In genomic region chr14:7851543-7852065, GRCm38 (mm10) we compare ENCODE assay signal across 9 mouse cellular contexts. TPM values are rescaled to one million over a fixed set of nuclear protein-coding genes. Genes with fewer than 3 reads are reported as not detected.
DNase-seq lines count a peak whose midpoint lies in the region; ATAC-seq and TF ChIP-seq lines count a peak whose summit lies in the region.
"Had no signal": no experiment of that assay in that cellular context is flagged by ENCODE, and none has a peak within 500 bp of the region (broad histone marks: within the 10 kb centered on the region; RNA-seq: fewer than 3 reads in every experiment).

No protein-coding gene starts in this region.

- ATAC-seq in forebrain, embryonic 14.5 days = no peak; the same call in 1 of the 2 replicates
- ATAC-seq in hindbrain, embryonic 13.5 days (ENCODE audit: low FRiP score) = no peak
- 0 out of 2 replicates have a peak, but pooled peaks have one; percentile 1 for ATAC-seq in limb, embryonic 15.5 days (ENCODE audit: insufficient number of reproducible peaks, low FRiP score, low TSS enrichment, low read depth)

- WGBS in forebrain, embryonic 14.5 days = 6% methylated on average over 5 of the region's 5 CpGs
- WGBS in hindbrain, embryonic 13.5 days = 7% methylated on average over 5 of the region's 5 CpGs
- 21% methylated on average over 5 of the region's 5 CpGs for whole genome bisulfite sequencing in limb, embryonic 15.5 days
- WGBS in cerebellum, adult 2 months = 46% methylated on average over 5 of the region's 5 CpGs

- H3K4me2 ChIP-seq in forebrain, embryonic 14.5 days (ENCODE audit: low read length) = peak overlapping the region; percentile 8; the same call in 1 of the 2 replicates
- H3K4me2 ChIP-seq in hindbrain, embryonic 13.5 days = no peak overlapping the region
- no peak overlapping the region for H3K4me2 ChIP-seq in limb, embryonic 15.5 days
- H3K4me2 ChIP-seq: liver, embryonic 15.5 days had no signal

- TF ChIP-seq POLR2A in cerebellum, adult 2 months (IDR thresholded peaks at IDR 0.05; ENCODE audit: borderline replicate concordance, insufficient read depth, low read length) = no peak

- H3K27me3 ChIP-seq in forebrain, embryonic 14.5 days (replicated peaks; ENCODE audit: control insufficient read depth, insufficient read depth, low read length) = no peaks in the 10 kb centered on the region
- H3K27me3 ChIP-seq in hindbrain, embryonic 13.5 days = no peaks in the 10 kb centered on the region
- no peaks in the 10 kb centered on the region for H3K27me3 ChIP-seq in limb, embryonic 15.5 days
- H3K27me3 ChIP-seq in cerebellum, adult 2 months (ENCODE audit: control insufficient read depth, insufficient read depth, low read length) = no peaks in the 10 kb centered on the region
- H3K27me3 ChIP-seq: liver, embryonic 15.5 days had no signal

- no peaks in the 10 kb centered on the region for H3K9me3 ChIP-seq in forebrain, embryonic 14.5 days (replicated peaks; ENCODE audit: control insufficient read depth, low read length)
- no peaks in the 10 kb centered on the region for H3K9me3 ChIP-seq in hindbrain, embryonic 13.5 days
- no peaks in the 10 kb centered on the region for H3K9me3 ChIP-seq in limb, embryonic 15.5 days
- H3K9me3 ChIP-seq: liver, embryonic 15.5 days had no signal

- no peak overlapping the region for H3K4me3 ChIP-seq in forebrain, embryonic 14.5 days (ENCODE audit: low read depth, low read length)
- no peak overlapping the region for H3K4me3 ChIP-seq in hindbrain, embryonic 13.5 days
- no peak overlapping the region for H3K4me3 ChIP-seq in limb, embryonic 15.5 days
- no peak overlapping the region for H3K4me3 ChIP-seq in cerebellum, adult 2 months (replicated peaks; ENCODE audit: insufficient read depth, low read depth, low read length)
- H3K4me3 ChIP-seq: liver, embryonic 15.5 days had no signal

- TF ChIP-seq CTCF in cerebellum, adult 2 months (IDR thresholded peaks at IDR 0.05; ENCODE audit: borderline replicate concordance, insufficient read depth, low read depth, low read length) = no peak

- H3K9ac ChIP-seq in forebrain, embryonic 14.5 days (ENCODE audit: low read length) = no peak overlapping the region; the same call in 1 of the 2 replicates
- H3K9ac ChIP-seq in hindbrain, embryonic 13.5 days = no peak overlapping the region; the same call in 1 of the 2 replicates
- no peak overlapping the region for H3K9ac ChIP-seq in limb, embryonic 15.5 days
- H3K9ac ChIP-seq: liver, embryonic 15.5 days had no signal

- H3K27ac ChIP-seq in forebrain, embryonic 14.5 days (ENCODE audit: low read depth, low read length) = peak overlapping the region; percentile 36; the same call in 1 of the 2 replicates
- H3K27ac ChIP-seq in hindbrain, embryonic 13.5 days = peak overlapping the region; percentile 24; the same call in 1 of the 2 replicates
- peak overlapping the region; percentile 22; the same call in 1 of the 2 replicates for H3K27ac ChIP-seq in limb, embryonic 15.5 days
- H3K27ac ChIP-seq in cerebellum, adult 2 months (ENCODE audit: insufficient read depth, low read length) = no peak overlapping the region
- H3K27ac ChIP-seq: liver, embryonic 15.5 days had no signal

- H3K4me1 ChIP-seq in forebrain, embryonic 14.5 days (ENCODE audit: control insufficient read depth, insufficient read depth, low read length) = peaks cover 44% of the 10 kb centered on the region
- H3K4me1 ChIP-seq in hindbrain, embryonic 13.5 days (replicated peaks) = peaks cover 37% of the 10 kb centered on the region
- peaks cover 82% of the 10 kb centered on the region for H3K4me1 ChIP-seq in limb, embryonic 15.5 days
- no peaks in the 10 kb centered on the region; the same call in 1 of the 2 replicates for H3K4me1 ChIP-seq in cerebellum, adult 2 months (ENCODE audit: control insufficient read depth, insufficient read depth, low read length)

- no peaks in the 10 kb centered on the region for H3K36me3 ChIP-seq in forebrain, embryonic 14.5 days (ENCODE audit: control insufficient read depth, insufficient read depth, low read length)
- no peaks in the 10 kb centered on the region for H3K36me3 ChIP-seq in hindbrain, embryonic 13.5 days
- no peaks in the 10 kb centered on the region for H3K36me3 ChIP-seq in limb, embryonic 15.5 days
- H3K36me3 ChIP-seq: liver, embryonic 15.5 days had no signal

- DNase-seq in urinary bladder, postnatal 14 days (ENCODE audit: low spot score) = peak; percentile 61
- DNase-seq in urinary bladder, postnatal 25 days (ENCODE audit: low spot score) = no peak
- DNase-seq in forebrain, embryonic 14.5 days (ENCODE audit: low spot score) = peak; percentile 61
- DNase-seq in yolk sac, embryonic 10.5 days (ENCODE audit: low spot score) = peak; percentile 61
- no peak for DNase-seq in cerebellum, adult 2 months
- no peak for DNase-seq in urinary bladder, adult 2 months (ENCODE audit: low spot score)

RNA-seq across cellular contexts. Expression of gene Flnb, which starts 33.8 kb away (rescaled TPM):
- polyA plus RNA-seq in forebrain, embryonic 14.5 days (2014; fragmentation: Nextera tagmentation; extraction: Ambion mirVana) = 6.8 and 8.0 TPM in 2 replicates
- 6.5 and 7.4 TPM in 2 replicates for polyA plus RNA-seq in hindbrain, embryonic 13.5 days (2015; fragmentation: Nextera tagmentation; extraction: Ambion mirVana)
- polyA plus RNA-seq in limb, embryonic 15.5 days (2015; fragmentation: Nextera tagmentation; extraction: Ambion mirVana) = 27.6 and 33.0 TPM in 2 replicates
- polyA plus RNA-seq in cerebellum, adult 2 months (2012; rRNA removed) = 32.7 and 33.0 TPM in 2 replicates
- 47.4 and 48.6 TPM in 2 replicates for polyA plus RNA-seq in urinary bladder, adult 2 months (2012; rRNA removed)

Comparison
In these comparisons a context has a peak if more than half of its experiments do, and no peak if none do; other contexts are left out.
1. DNase-seq: peak in urinary bladder, postnatal 14 days (single experiment), forebrain, embryonic 14.5 days (single experiment) and yolk sac, embryonic 10.5 days (single experiment); none in urinary bladder, postnatal 25 days (single experiment), cerebellum, adult 2 months (0 of 2) and urinary bladder, adult 2 months (single experiment).